In genomic region chr2:85725793-85726192, GRCm38 (mm10) we compare ENCODE assay signal across 10 mouse cellular contexts. TPM values are rescaled to one million over a fixed set of nuclear protein-coding genes. Genes with fewer than 3 reads are reported as not detected.
A peak's percentile ranks its signal among the peaks of the same experiment; 100 is the strongest.
DNase-seq lines count a peak whose midpoint lies in the region; ATAC-seq and TF ChIP-seq lines count a peak whose summit lies in the region.
"Had no signal": no experiment of that assay in that cellular context is flagged by ENCODE, and none has a peak within 500 bp of the region (broad histone marks: within the 10 kb centered on the region; RNA-seq: fewer than 3 reads in every experiment).

No protein-coding gene starts in this region.

- H3K36me3 ChIP-seq in hindbrain, embryonic 11.5 days (ENCODE audit: control insufficient read depth, insufficient read depth, low read length) = no peaks in the 10 kb centered on the region
- no peaks in the 10 kb centered on the region for H3K36me3 ChIP-seq in hindbrain, embryonic 12.5 days
- H3K36me3 ChIP-seq in midbrain, postnatal 0 days (ENCODE audit: insufficient read depth, low read length) = no peaks in the 10 kb centered on the region
- H3K36me3 ChIP-seq: hindbrain, embryonic 15.5 days; neural tube, embryonic 13.5 days had no signal

- no peak for ATAC-seq in hindbrain, embryonic 11.5 days (ENCODE audit: low FRiP score)
- ATAC-seq in hindbrain, embryonic 12.5 days (ENCODE audit: low FRiP score) = no peak
- ATAC-seq in frontal cortex, adult (ENCODE audit: low TSS enrichment) = peak; percentile 50; the same call in 1 of the 2 replicates
- peak; percentile 75; the same call in 1 of the 2 replicates for ATAC-seq in midbrain, postnatal 0 days (ENCODE audit: low FRiP score)

- peak; percentile 91 for TF ChIP-seq CTCF in midbrain, postnatal 0 days (IDR thresholded peaks at IDR 0.05)

- H3K9ac ChIP-seq in hindbrain, embryonic 11.5 days (ENCODE audit: low read depth, low read length) = no peak overlapping the region
- no peak overlapping the region for H3K9ac ChIP-seq in hindbrain, embryonic 12.5 days
- no peak overlapping the region for H3K9ac ChIP-seq in midbrain, postnatal 0 days (replicated peaks; ENCODE audit: low read length, poor library complexity, severe bottlenecking)
- H3K9ac ChIP-seq: hindbrain, embryonic 15.5 days; neural tube, embryonic 13.5 days had no signal

- H3K27ac ChIP-seq in hindbrain, embryonic 11.5 days (ENCODE audit: low read depth, low read length) = no peak overlapping the region
- no peak overlapping the region for H3K27ac ChIP-seq in hindbrain, embryonic 12.5 days
- no peak overlapping the region for H3K27ac ChIP-seq in midbrain, postnatal 0 days (ENCODE audit: low read depth, low read length)
- H3K27ac ChIP-seq: hindbrain, embryonic 15.5 days; neural tube, embryonic 13.5 days had no signal

- no peaks in the 10 kb centered on the region for H3K9me3 ChIP-seq in hindbrain, embryonic 11.5 days (ENCODE audit: control insufficient read depth, low read length)
- no peaks in the 10 kb centered on the region for H3K9me3 ChIP-seq in hindbrain, embryonic 12.5 days (replicated peaks)
- no peaks in the 10 kb centered on the region for H3K9me3 ChIP-seq in midbrain, postnatal 0 days (ENCODE audit: low read length)
- H3K9me3 ChIP-seq: hindbrain, embryonic 15.5 days; neural tube, embryonic 13.5 days had no signal

- no peak overlapping the region for H3K4me2 ChIP-seq in hindbrain, embryonic 11.5 days (replicated peaks; ENCODE audit: low read depth, low read length)
- no peak overlapping the region for H3K4me2 ChIP-seq in hindbrain, embryonic 12.5 days (replicated peaks)
- no peak overlapping the region for H3K4me2 ChIP-seq in midbrain, postnatal 0 days (ENCODE audit: low read depth, low read length, poor library complexity, severe bottlenecking)
- H3K4me2 ChIP-seq: hindbrain, embryonic 15.5 days; neural tube, embryonic 13.5 days had no signal

- H3K4me3 ChIP-seq in hindbrain, embryonic 11.5 days (ENCODE audit: low read depth, low read length) = no peak overlapping the region
- H3K4me3 ChIP-seq in hindbrain, embryonic 12.5 days = no peak overlapping the region
- no peak overlapping the region for H3K4me3 ChIP-seq in midbrain, postnatal 0 days (ENCODE audit: low read depth, low read length)
- H3K4me3 ChIP-seq: hindbrain, embryonic 15.5 days; neural tube, embryonic 13.5 days had no signal

- WGBS in hindbrain, embryonic 11.5 days = 18% methylated on average over 3 of the region's 3 CpGs
- 20% methylated on average over 3 of the region's 3 CpGs for whole genome bisulfite sequencing in hindbrain, embryonic 12.5 days
- 7% methylated on average over 3 of the region's 3 CpGs for WGBS in midbrain, postnatal 0 days

- H3K27me3 ChIP-seq in hindbrain, embryonic 11.5 days (ENCODE audit: control insufficient read depth, insufficient read depth, low read length) = no peaks in the 10 kb centered on the region
- no peaks in the 10 kb centered on the region for H3K27me3 ChIP-seq in hindbrain, embryonic 12.5 days
- H3K27me3 ChIP-seq in midbrain, postnatal 0 days (ENCODE audit: insufficient read depth, low read length) = no peaks in the 10 kb centered on the region
- H3K27me3 ChIP-seq: hindbrain, embryonic 15.5 days; neural tube, embryonic 13.5 days had no signal

- DNase-seq in hindbrain, embryonic 11.5 days (ENCODE audit: low spot score) = peak; percentile 57
- DNase-seq in 416B (ENCODE audit: low read depth) = peak; percentile 53
- DNase-seq in Muller cell, postnatal 12 days (ENCODE audit: inconsistent ontology term) = peak; percentile 2
- DNase-seq in midbrain, postnatal 0 days (ENCODE audit: low spot score) = peak; percentile 78
- DNase-seq in gastrocnemius, adult 8-10 months (ENCODE audit: low spot score in 2 of 2) = no peak
- DNase-seq in heart, adult 8-10 months (ENCODE audit: low spot score) = no peak

- H3K4me1 ChIP-seq in hindbrain, embryonic 11.5 days (replicated peaks; ENCODE audit: control insufficient read depth, insufficient read depth, low read length) = no peaks in the 10 kb centered on the region
- H3K4me1 ChIP-seq in hindbrain, embryonic 12.5 days = no peaks in the 10 kb centered on the region
- H3K4me1 ChIP-seq in midbrain, postnatal 0 days (ENCODE audit: insufficient read depth, low read length) = no peaks in the 10 kb centered on the region
- H3K4me1 ChIP-seq: hindbrain, embryonic 15.5 days; neural tube, embryonic 13.5 days had no signal

RNA-seq across cellular contexts. Expression of gene Olfr1009, which starts 10.6 kb away (rescaled TPM):
- not detected in 2 replicates for polyA plus RNA-seq in hindbrain, embryonic 11.5 days (2014; fragmentation: Nextera tagmentation; extraction: Ambion mirVana)
- not detected in 2 replicates for polyA plus RNA-seq in hindbrain, embryonic 12.5 days (2016; fragmentation: Nextera tagmentation; extraction: Ambion mirVana)
- not detected in 2 replicates for total RNA-seq in midbrain, postnatal 0 days (2014; rRNA removed)
- polyA plus RNA-seq in midbrain, postnatal 0 days (2015; fragmentation: Nextera tagmentation; extraction: Ambion mirVana) = not detected in 2 replicates
- not detected for total RNA-seq in gastrocnemius, adult 8-10 months (2022)
- total RNA-seq in heart, adult 8-10 months (2022) = not detected
- polyA plus RNA-seq: hindbrain, embryonic 15.5 days; neural tube, embryonic 13.5 days had no signal

RNA-seq across cellular contexts. Expression of gene Olfr1008, which starts 36.6 kb away (rescaled TPM):
- polyA plus RNA-seq in hindbrain, embryonic 11.5 days (2014; fragmentation: Nextera tagmentation; extraction: Ambion mirVana) = not detected in 2 replicates
- polyA plus RNA-seq in hindbrain, embryonic 12.5 days (2016; fragmentation: Nextera tagmentation; extraction: Ambion mirVana) = not detected in 2 replicates
- total RNA-seq in midbrain, postnatal 0 days (2014; rRNA removed) = not detected in 2 replicates
- polyA plus RNA-seq in midbrain, postnatal 0 days (2015; fragmentation: Nextera tagmentation; extraction: Ambion mirVana) = not detected in 2 replicates
- not detected for total RNA-seq in gastrocnemius, adult 8-10 months (2022)
- not detected for total RNA-seq in heart, adult 8-10 months (2022)
- polyA plus RNA-seq: hindbrain, embryonic 15.5 days; neural tube, embryonic 13.5 days had no signal

RNA-seq across cellular contexts. Expression of gene Olfr1012, which starts 36.8 kb away (rescaled TPM):
- not detected in 2 replicates for polyA plus RNA-seq in hindbrain, embryonic 11.5 days (2014; fragmentation: Nextera tagmentation; extraction: Ambion mirVana)
- polyA plus RNA-seq in hindbrain, embryonic 12.5 days (2016; fragmentation: Nextera tagmentation; extraction: Ambion mirVana) = not detected in 2 replicates
- not detected in 2 replicates for total RNA-seq in midbrain, postnatal 0 days (2014; rRNA removed)
- not detected in 2 replicates for polyA plus RNA-seq in midbrain, postnatal 0 days (2015; fragmentation: Nextera tagmentation; extraction: Ambion mirVana)
- total RNA-seq in gastrocnemius, adult 8-10 months (2022) = not detected
- total RNA-seq in heart, adult 8-10 months (2022) = not detected
- polyA plus RNA-seq: hindbrain, embryonic 15.5 days; neural tube, embryonic 13.5 days had no signal

RNA-seq across cellular contexts. Expression of gene Olfr1013, which starts 41.1 kb away (rescaled TPM):
- polyA plus RNA-seq in hindbrain, embryonic 11.5 days (2014; fragmentation: Nextera tagmentation; extraction: Ambion mirVana) = not detected in 2 replicates
- polyA plus RNA-seq in hindbrain, embryonic 12.5 days (2016; fragmentation: Nextera tagmentation; extraction: Ambion mirVana) = not detected in 2 replicates
- total RNA-seq in midbrain, postnatal 0 days (2014; rRNA removed) = not detected in 2 replicates
- polyA plus RNA-seq in midbrain, postnatal 0 days (2015; fragmentation: Nextera tagmentation; extraction: Ambion mirVana) = not detected in 2 replicates
- not detected for total RNA-seq in gastrocnemius, adult 8-10 months (2022)
- total RNA-seq in heart, adult 8-10 months (2022) = not detected
- polyA plus RNA-seq: hindbrain, embryonic 15.5 days; neural tube, embryonic 13.5 days had no signal

RNA-seq across cellular contexts. Expression of gene Olfr1014, which starts 46.7 kb away (rescaled TPM):
- not detected in 2 replicates for polyA plus RNA-seq in hindbrain, embryonic 11.5 days (2014; fragmentation: Nextera tagmentation; extraction: Ambion mirVana)
- polyA plus RNA-seq in hindbrain, embryonic 12.5 days (2016; fragmentation: Nextera tagmentation; extraction: Ambion mirVana) = not detected in 2 replicates
- not detected in 2 replicates for total RNA-seq in midbrain, postnatal 0 days (2014; rRNA removed)
- polyA plus RNA-seq in midbrain, postnatal 0 days (2015; fragmentation: Nextera tagmentation; extraction: Ambion mirVana) = not detected in 2 replicates
- total RNA-seq in gastrocnemius, adult 8-10 months (2022) = not detected
- total RNA-seq in heart, adult 8-10 months (2022) = not detected
- polyA plus RNA-seq: hindbrain, embryonic 15.5 days; neural tube, embryonic 13.5 days had no signal

Comparison
In these comparisons a context has a peak if more than half of its experiments do, and no peak if none do; other contexts are left out.
1. ATAC-seq: peak in frontal cortex, adult (single experiment) and midbrain, postnatal 0 days (single experiment); none in hindbrain, embryonic 11.5 days (single experiment) and hindbrain, embryonic 12.5 days (single experiment).
2. DNase-seq: peak in hindbrain, embryonic 11.5 days (single experiment), 416B (single experiment), Muller cell, postnatal 12 days (single experiment) and midbrain, postnatal 0 days (single experiment); none in gastrocnemius, adult 8-10 months (0 of 2) and heart, adult 8-10 months (single experiment).